Mouse (Mus musculus): ENCODE measurements around the gene Sfmbt1.

The Sfmbt1 gene

DNA sequence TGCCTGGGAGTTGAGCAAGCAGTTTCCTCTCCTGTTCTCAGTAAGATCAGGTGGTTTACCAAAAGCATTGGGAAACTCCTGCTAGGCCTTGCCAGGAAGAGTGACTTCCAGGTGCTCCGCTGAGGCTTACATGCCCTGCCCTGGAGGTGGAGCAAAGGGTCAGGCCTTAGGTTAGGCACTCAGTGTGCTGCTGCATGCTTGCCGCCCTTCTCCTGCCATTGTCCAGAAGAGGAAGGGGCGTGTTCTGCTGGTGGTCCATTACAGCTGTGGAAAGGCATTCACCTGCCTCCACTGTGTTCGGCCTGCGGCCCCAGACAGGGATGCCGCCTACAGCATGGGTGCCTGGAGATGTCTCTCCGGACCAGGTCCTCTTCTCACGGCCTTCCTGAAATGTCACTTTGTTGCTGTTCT lies 154.7 kb downstream of the Sfmbt1 start:
- DNase-seq (ENCODE audit: extremely low read depth, insufficient read length, low spot score): no peak

- DNase-seq (ENCODE audit: extremely low read depth, insufficient read length, low spot score): no peak
Observed at GRCm38 (mm10) chr14:30870206-30871147, 155.8 kb downstream of the Sfmbt1 start.
